Mouse (Mus musculus): ENCODE measurements around the gene Mettl7a2. TPM values are rescaled to one million over a fixed set of nuclear protein-coding genes. Genes with fewer than 3 reads are reported as not detected.

Mettl7a2 gene
- total and polyA plus RNA-seq, 2 experiments, result 0.18 TPM; not detected in 1

GRCm38 (mm10) chr15:100393016-100393415 is 40.0 kb downstream of the Mettl7a2 start:
- no peak overlapping the region for H3K27ac ChIP-seq (replicated peaks; ENCODE audit: insufficient read depth, low read depth, low read length)
- H3K36me3 ChIP-seq (ENCODE audit: control insufficient read depth, insufficient read depth, low read length), result peaks cover 28% of the 10 kb centered on the region
- no peaks in the 10 kb centered on the region for H3K27me3 ChIP-seq (ENCODE audit: control insufficient read depth, insufficient read depth, low read length)
- no peak overlapping the region for H3K9ac ChIP-seq (ENCODE audit: low read depth, low read length)
- WGBS, result 93% methylated on average over 11 of the region's 11 CpGs
- H3K79me2 ChIP-seq (ENCODE audit: control insufficient read depth, insufficient read depth, low read length), result no peaks in the 10 kb centered on the region
- H3K4me3 ChIP-seq (ENCODE audit: insufficient read depth, low read depth, low read length), result no peak overlapping the region
- H3K4me1 ChIP-seq (ENCODE audit: control insufficient read depth, insufficient read depth, low read length), result no peaks in the 10 kb centered on the region
- no peak for DNase-seq (ENCODE audit: extremely low read depth, low read depth, low spot score)
- no peak for TF ChIP-seq CTCF (IDR thresholded peaks at IDR 0.05; ENCODE audit: low read depth, low read length)
- TF ChIP-seq POLR2A (IDR thresholded peaks at IDR 0.05; ENCODE audit: extremely low read depth, insufficient read depth, low read length), result no peak

GRCm38 (mm10) chr15:100395561-100395960 is 42.6 kb downstream of the Mettl7a2 start:
- peaks cover 43% of the 10 kb centered on the region for H3K36me3 ChIP-seq (ENCODE audit: control insufficient read depth, insufficient read depth, low read length)
- TF ChIP-seq POLR2A (IDR thresholded peaks at IDR 0.05; ENCODE audit: extremely low read depth, insufficient read depth, low read length) (no peak), CTCF (IDR thresholded peaks at IDR 0.05; ENCODE audit: low read depth, low read length) (0 out of 2 replicates have a peak, but pooled peaks have one; percentile 22)
- H3K27ac ChIP-seq (replicated peaks; ENCODE audit: insufficient read depth, low read depth, low read length), result no peak overlapping the region
- no peaks in the 10 kb centered on the region for H3K27me3 ChIP-seq (ENCODE audit: control insufficient read depth, insufficient read depth, low read length)
- no peak overlapping the region for H3K4me3 ChIP-seq (ENCODE audit: insufficient read depth, low read depth, low read length)
- H3K9ac ChIP-seq (ENCODE audit: low read depth, low read length), result no peak overlapping the region
- 97% methylated on average over 3 of the region's 3 CpGs for WGBS
- DNase-seq (ENCODE audit: extremely low read depth, low read depth, low spot score), result no peak
- peaks cover 4% of the 10 kb centered on the region for H3K4me1 ChIP-seq (ENCODE audit: control insufficient read depth, insufficient read depth, low read length)
- H3K79me2 ChIP-seq (ENCODE audit: control insufficient read depth, insufficient read depth, low read length), result no peaks in the 10 kb centered on the region

- Histone ChIP-seq H3K9ac (ENCODE audit: low read depth, low read length) (no peak overlapping the region), H3K79me2 (ENCODE audit: control insufficient read depth, insufficient read depth, low read length) (no peaks in the 10 kb centered on the region), H3K27me3 (ENCODE audit: control insufficient read depth, insufficient read depth, low read length) (no peaks in the 10 kb centered on the region), H3K36me3 (ENCODE audit: control insufficient read depth, insufficient read depth, low read length) (peaks cover 25% of the 10 kb centered on the region; the same call in 1 of the 2 replicates), H3K4me3 (ENCODE audit: insufficient read depth, low read depth, low read length) (no peak overlapping the region), H3K4me1 (ENCODE audit: control insufficient read depth, insufficient read depth, low read length) (peaks cover 20% of the 10 kb centered on the region), H3K27ac (replicated peaks; ENCODE audit: insufficient read depth, low read depth, low read length) (no peak overlapping the region)
- no peak for TF ChIP-seq CTCF (IDR thresholded peaks at IDR 0.05; ENCODE audit: low read depth, low read length)
- TF ChIP-seq POLR2A (IDR thresholded peaks at IDR 0.05; ENCODE audit: extremely low read depth, insufficient read depth, low read length), result no peak
- DNase-seq (ENCODE audit: extremely low read depth, low read depth, low spot score), result peak; percentile 30
- WGBS, result 41% methylated on average over 16 of the region's 16 CpGs
Measured at GRCm38 (mm10) chr15:100400592-100401250, 47.7 kb downstream of the Mettl7a2 start.

GRCm38 (mm10) chr15:100401811-100402210 is 48.8 kb downstream of the Mettl7a2 start:
- Histone ChIP-seq H3K4me3 (ENCODE audit: insufficient read depth, low read depth, low read length) (no peak overlapping the region), H3K4me1 (ENCODE audit: control insufficient read depth, insufficient read depth, low read length) (peaks cover 22% of the 10 kb centered on the region), H3K9ac (ENCODE audit: low read depth, low read length) (no peak overlapping the region), H3K27me3 (ENCODE audit: control insufficient read depth, insufficient read depth, low read length) (no peaks in the 10 kb centered on the region), H3K27ac (replicated peaks; ENCODE audit: insufficient read depth, low read depth, low read length) (peak overlapping the region; percentile 79; the same call in 1 of the 2 replicates), H3K79me2 (ENCODE audit: control insufficient read depth, insufficient read depth, low read length) (no peaks in the 10 kb centered on the region), H3K36me3 (ENCODE audit: control insufficient read depth, insufficient read depth, low read length) (peaks cover 20% of the 10 kb centered on the region; the same call in 1 of the 2 replicates)
- TF ChIP-seq POLR2A (IDR thresholded peaks at IDR 0.05; ENCODE audit: extremely low read depth, insufficient read depth, low read length), result no peak
- no peak for TF ChIP-seq CTCF (IDR thresholded peaks at IDR 0.05; ENCODE audit: low read depth, low read length)
- DNase-seq (ENCODE audit: extremely low read depth, low read depth, low spot score), result peak; percentile 75
- WGBS, result 22% methylated on average over 4 of the region's 4 CpGs

- no peak for DNase-seq (ENCODE audit: extremely low read depth, low read depth, low spot score)
- Histone ChIP-seq H3K4me3 (ENCODE audit: insufficient read depth, low read depth, low read length) (peak overlapping the region; percentile 34), H3K27me3 (ENCODE audit: control insufficient read depth, insufficient read depth, low read length) (no peaks in the 10 kb centered on the region), H3K9ac (ENCODE audit: low read depth, low read length) (peak overlapping the region; percentile 13; the same call in 1 of the 2 replicates), H3K27ac (replicated peaks; ENCODE audit: insufficient read depth, low read depth, low read length) (peak overlapping the region; percentile 79), H3K4me1 (ENCODE audit: control insufficient read depth, insufficient read depth, low read length) (peaks cover 22% of the 10 kb centered on the region), H3K79me2 (ENCODE audit: control insufficient read depth, insufficient read depth, low read length) (no peaks in the 10 kb centered on the region), H3K36me3 (ENCODE audit: control insufficient read depth, insufficient read depth, low read length) (peaks cover 19% of the 10 kb centered on the region; the same call in 1 of the 2 replicates)
- TF ChIP-seq POLR2A (IDR thresholded peaks at IDR 0.05; ENCODE audit: extremely low read depth, insufficient read depth, low read length) (no peak), CTCF (IDR thresholded peaks at IDR 0.05; ENCODE audit: low read depth, low read length) (no peak)
- 26% methylated on average over 14 of the region's 14 CpGs for WGBS
Measured at GRCm38 (mm10) chr15:100402347-100402746, 49.3 kb downstream of the Mettl7a2 start.

GRCm38 (mm10) chr15:100402798-100403197 is 49.8 kb downstream of the Mettl7a2 start:
- H3K27ac ChIP-seq (replicated peaks; ENCODE audit: insufficient read depth, low read depth, low read length), result peak overlapping the region; percentile 79
- WGBS, result 34% methylated on average over 4 of the region's 4 CpGs
- no peak for TF ChIP-seq CTCF (IDR thresholded peaks at IDR 0.05; ENCODE audit: low read depth, low read length)
- TF ChIP-seq POLR2A (IDR thresholded peaks at IDR 0.05; ENCODE audit: extremely low read depth, insufficient read depth, low read length), result no peak
- peak overlapping the region; percentile 49 for H3K4me3 ChIP-seq (ENCODE audit: insufficient read depth, low read depth, low read length)
- no peaks in the 10 kb centered on the region for H3K79me2 ChIP-seq (ENCODE audit: control insufficient read depth, insufficient read depth, low read length)
- H3K27me3 ChIP-seq (ENCODE audit: control insufficient read depth, insufficient read depth, low read length), result no peaks in the 10 kb centered on the region
- peaks cover 22% of the 10 kb centered on the region for H3K4me1 ChIP-seq (ENCODE audit: control insufficient read depth, insufficient read depth, low read length)
- DNase-seq (ENCODE audit: extremely low read depth, low read depth, low spot score), result peak; percentile 73
- H3K9ac ChIP-seq (ENCODE audit: low read depth, low read length), result peak overlapping the region; percentile 67
- H3K36me3 ChIP-seq (ENCODE audit: control insufficient read depth, insufficient read depth, low read length), result peaks cover 17% of the 10 kb centered on the region; the same call in 1 of the 2 replicates
